Mouse (Mus musculus) left cerebral cortex, postnatal 36 days (tissue): Measurements from ENCODE around the gene Cbfa2t3. TPM values are rescaled to one million over a fixed set of nuclear protein-coding genes. Genes with fewer than 3 reads are reported as not detected.

Source experiments
- DNase-seq, 2 experiments: peaks; one replicate each; pipeline ENCODE4 v3.0.0; 2021 to 2022; ENCODE audit warnings: low spot score in 2 of 2, mixed read lengths in 1 of 2
- intact Hi-C: fragments of 180-260 bp; cut with DNase I; formaldehyde crosslinking; loops from one replicate; pipeline ENCODE4 v1.15.1; 2025
- total RNA-seq, 2 experiments: library from RNA; stranded (reverse); gene quantifications; 2 replicates each; pipeline ENCODE4 v1.2.3; 2021

Gene Cbfa2t3
- total RNA-seq, 2 experiments from 2014 or later: 26.2 to 37.5 TPM

DNA sequence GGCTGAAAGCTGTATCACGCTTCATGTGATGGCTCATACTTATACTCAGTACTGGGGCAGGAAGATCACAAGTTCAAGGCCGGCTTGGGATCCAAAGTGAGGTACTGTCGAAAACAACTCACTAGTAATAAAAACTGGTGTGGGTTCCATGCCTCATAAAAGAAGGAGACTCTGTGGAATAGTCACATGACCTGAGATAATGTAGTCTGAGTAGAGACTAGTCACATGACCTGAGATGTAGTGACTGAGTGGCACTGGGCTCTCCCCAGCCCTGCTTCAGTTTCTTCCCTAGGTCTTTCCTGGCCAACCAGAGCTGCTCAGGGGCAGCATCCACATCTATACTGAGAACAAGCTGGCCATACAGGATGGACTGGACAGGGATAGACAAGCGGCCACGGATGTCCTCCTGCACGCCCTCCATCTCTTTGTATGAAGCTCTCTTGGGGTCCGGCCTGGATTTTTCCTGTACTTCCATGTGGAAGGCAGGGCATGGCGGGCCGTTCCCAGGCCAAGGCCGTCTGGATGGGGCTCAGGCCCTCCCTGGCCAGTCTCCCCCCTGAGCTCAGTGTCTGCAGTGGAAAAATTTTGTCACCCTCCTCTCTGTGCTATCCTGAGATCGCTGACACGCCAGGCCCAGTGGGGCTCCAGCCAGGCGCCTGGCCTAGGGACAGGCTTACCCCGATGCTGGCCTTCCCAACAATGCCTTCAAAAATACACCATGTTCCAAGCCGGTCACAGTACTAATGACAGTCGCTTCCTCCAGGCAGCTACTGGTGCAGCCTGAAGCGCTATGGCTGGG lies 74.9 kb downstream of the Cbfa2t3 start:
- intact Hi-C loops: no loop called here

DNA sequence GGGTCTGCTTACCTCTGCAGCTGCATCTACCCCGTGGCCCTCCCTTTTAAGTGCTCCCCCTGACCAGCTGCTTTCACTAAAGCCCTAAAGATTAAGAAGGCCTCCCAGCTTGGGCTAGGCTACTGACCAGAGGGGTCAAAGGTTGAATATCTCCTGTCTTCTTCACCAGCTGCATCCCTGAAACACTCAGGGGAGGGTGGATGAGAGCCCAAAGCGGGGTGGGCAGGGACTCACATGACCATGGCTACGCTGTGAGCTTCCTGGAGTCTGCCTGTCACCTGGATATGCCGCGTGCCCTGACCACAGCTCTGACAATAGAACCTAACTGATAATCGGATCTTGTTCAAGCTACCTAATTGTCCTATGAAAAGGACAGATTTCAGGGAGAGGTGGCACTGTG lies 76.2 kb downstream of the Cbfa2t3 start, which contains the start of gene Pabpn1l:
TSS of gene Pabpn1l (minus strand) at position 13 of the 400 bp plus-strand sequence.
- no peak for DNase-seq
- intact Hi-C loops: no loop called here

More for the DNA sequence above, 74.9 kb downstream of the Cbfa2t3 start:
- DNase-seq: no peak

DNA sequence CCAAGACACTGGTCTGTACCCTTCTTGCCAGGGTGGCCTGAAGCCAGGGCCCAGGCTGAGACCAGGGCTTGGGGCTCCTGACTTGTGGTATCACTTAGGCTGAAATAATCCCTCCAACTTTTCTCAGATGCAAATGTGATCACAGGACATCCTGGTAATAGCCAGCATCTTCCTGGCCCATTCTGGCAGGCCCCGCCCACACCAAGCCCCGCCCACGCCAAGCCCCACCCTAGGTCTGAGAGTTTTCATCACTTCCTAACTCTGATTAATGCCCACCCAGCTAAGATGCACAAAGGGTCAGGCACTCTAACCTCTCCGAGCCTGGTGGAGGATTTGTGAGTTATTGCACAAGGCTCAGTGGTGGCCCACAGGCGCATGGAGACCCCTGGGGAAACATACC lies 78.5 kb downstream of the Cbfa2t3 start:
- no peak for DNase-seq
- intact Hi-C loops: no loop called here

DNA sequence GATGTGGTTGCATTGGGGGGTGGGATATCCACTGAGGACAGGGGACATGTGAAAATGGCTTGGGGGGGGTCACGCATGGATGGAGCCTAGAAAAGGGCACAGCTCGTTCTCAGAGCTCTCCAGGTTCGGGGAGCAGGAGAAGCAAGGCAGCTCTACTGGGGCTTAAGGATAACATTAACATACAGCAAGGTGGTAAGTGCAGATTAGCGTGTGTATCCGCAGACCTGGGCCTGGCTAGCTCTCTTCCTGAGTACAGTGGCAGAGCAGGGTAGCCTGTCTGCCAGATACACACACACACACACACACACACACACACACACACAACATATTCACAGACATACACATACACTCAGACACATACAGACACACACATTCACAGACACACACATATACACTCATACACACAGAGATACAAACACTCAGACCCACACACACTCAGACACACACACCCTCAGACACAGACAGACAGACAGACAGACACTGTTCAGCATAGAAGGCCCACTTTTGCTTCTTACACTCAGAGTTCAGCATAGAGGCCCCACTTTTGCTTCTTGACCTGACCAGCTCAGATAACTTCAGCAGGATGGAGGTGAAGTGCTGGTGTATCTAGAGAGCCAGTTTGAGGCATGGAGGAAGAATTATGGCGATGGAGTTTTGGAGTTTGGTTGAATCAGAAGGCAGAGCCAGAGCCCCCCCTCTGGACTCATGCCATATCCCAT lies 80.1 kb downstream of the Cbfa2t3 start:
- DNase-seq: no peak
- intact Hi-C loops: loop anchor here (1.0 kb wide), 1 partner anchor 211 kb away; no protein-coding TSS in a partner anchor

DNA sequence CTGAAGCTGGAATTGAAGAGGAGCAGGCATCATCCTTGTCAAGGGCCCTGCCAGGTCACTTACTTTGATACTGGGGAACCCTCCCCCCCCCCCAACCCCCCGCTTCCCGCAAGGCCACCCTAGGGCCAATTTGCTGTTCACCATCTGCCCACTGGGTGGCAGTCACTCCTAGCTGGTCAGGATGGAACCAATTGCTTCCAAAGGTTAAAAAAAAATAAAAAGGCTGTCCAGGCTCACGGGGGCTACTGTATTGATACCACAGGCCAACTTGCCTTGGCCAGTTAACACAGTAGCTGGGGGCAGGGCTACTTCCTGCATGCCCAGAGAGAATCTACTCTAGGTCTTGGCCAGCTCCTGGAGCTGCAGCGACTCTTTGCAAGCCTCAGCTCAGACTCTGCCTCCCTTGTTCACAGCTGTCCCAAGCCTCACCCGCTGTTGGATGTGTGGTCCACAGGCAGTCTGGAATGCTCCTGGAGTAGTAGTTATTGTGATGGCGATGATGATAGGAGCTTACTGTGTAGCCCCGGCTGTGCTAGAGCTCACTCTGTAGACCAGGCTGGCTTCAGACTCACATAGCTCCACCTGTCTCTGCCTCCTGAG lies 80.9 kb downstream of the Cbfa2t3 start:
- intact Hi-C loops: loop anchor here (1.0 kb wide), 1 partner anchor 212 kb away; no protein-coding TSS in a partner anchor
- DNase-seq: peak; percentile 41 to 64

DNA sequence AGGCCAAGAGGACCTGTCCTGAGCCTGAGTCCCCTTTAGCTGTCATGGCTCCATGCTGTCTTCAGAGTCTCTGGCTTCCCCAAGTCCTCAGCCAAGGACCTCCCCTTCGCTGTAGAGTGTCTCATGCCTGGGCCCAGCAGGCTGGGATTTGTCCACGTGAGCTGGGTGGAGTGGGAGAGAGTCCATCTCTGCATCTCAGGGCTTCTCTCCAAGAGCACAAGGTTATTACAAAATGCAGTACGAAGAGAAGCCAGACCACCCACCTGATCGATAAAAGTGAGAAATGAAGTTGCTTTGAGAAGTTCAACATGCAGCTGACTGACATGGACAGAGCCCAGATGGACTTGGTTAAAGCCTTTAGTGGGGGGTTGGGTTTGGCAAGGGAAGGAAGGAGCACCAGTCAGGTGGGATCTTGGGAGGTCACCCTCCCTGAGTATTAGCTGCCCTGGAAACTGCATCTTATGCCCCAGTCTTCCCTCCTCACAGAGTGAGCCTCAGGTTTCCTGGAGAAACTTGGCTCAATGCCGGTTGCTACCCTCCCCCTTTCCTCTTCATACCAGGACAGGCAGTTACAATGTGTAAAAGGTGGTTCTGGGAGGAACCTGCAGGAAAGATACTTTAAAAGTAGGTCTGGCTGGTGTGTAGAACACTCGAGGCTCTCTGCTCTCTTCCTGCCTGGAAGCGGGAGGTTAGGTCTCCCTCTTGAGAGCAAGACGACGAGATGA lies 82.6 kb downstream of the Cbfa2t3 start:
- no peak for DNase-seq
- intact Hi-C loops: no loop called here

- DNase-seq: peak; percentile 91 to 92
- intact Hi-C loops: no loop called here
These were observed 87.4 kb downstream of the Cbfa2t3 start, which contains the start of the genes Galns and Trappc2l for GRCm38 (mm10) chr8:122611295-122612133. Galns (minus strand) TSS chr8:122611463. Trappc2l (plus strand) TSS chr8:122611640.

DNA sequence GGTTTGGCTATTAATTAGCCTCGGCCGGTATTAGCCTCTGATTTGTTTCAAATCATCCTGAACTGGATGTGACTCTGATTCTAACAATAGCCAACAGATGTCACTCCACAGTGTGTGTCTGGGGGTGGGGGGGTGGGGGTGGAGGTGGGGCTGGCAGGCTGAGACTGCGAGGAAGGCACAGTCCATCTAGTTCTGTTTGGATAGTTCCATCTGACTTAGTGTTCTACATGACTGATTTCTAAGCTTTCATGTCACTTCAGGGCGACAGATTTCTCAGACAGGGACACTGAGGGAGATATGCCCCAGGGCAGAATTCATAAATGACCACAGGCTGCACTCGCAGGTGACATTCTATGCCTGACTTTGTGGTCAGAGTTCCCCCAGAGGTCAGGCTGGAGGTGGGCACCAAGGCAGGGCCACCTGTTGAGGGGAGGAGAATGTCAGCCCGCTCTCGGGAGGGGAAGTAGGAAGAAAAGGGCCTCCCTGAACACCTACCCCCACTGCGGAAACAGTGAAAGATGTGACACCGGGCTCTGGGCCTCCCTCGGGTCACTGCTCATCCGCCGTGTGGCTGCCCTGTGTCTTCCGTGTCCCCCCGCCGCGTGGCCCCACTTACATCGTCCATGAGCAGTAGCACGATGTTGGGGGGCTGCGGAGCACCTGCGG lies 88.2 kb downstream of the Cbfa2t3 start:
- intact Hi-C loops: no loop called here
- no peak for DNase-seq

DNA sequence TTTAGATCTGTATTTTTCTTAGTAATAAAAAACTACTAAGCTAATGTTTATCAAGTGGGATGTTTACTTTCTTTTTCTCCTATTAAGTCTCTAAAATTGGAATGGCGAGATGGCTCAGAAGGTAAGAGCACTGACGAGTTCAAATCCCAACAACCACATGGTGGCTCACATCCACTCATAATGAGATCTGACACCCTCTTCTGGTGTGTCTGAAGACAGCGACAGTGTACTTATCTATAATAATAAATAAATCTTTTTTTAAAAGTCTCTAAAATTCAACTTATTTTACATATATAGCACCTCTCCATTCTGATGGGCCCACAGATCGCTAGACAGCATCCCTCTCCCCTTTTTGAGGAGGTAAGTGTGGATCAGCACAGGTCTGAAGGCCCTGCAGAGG lies 88.7 kb downstream of the Cbfa2t3 start:
- intact Hi-C loops: no loop called here
- no peak for DNase-seq

- intact Hi-C loops: loop anchor here (5.0 kb wide), 1 partner anchor 105 kb away; no protein-coding TSS in a partner anchor
- no peak for DNase-seq
These were observed 92.1 kb downstream of the Cbfa2t3 start for GRCm38 (mm10) chr8:122606810-122607209.

DNA sequence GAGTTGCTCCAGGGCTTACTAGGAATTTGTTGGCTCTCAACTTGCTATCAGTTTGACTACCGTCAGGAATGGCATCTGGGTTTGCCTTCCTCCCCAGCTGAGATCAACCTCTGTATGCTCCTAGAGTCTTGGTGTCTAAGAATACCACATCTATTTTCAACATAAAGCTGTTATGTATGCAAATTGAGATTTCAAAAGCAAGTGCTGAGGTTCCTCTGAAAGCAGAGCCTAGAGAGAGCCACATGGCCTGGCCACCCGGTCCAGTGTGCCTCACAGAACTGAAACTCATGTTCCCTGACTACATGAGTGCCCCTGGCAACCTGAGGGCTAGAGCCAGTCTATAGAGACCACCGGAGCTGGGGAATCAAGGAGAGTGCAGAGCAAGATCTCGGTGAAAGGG lies 93.5 kb downstream of the Cbfa2t3 start:
- no peak for DNase-seq
- intact Hi-C loops: loop anchor here (5.0 kb wide), 1 partner anchor 103 kb away; no protein-coding TSS in a partner anchor

GRCm38 (mm10) chr8:122604640-122605039 lies 94.3 kb downstream of the Cbfa2t3 start:
- intact Hi-C loops: loop anchor here (5.0 kb wide), 1 partner anchor 102 kb away; no protein-coding TSS in a partner anchor
- DNase-seq: no peak

GRCm38 (mm10) chr8:122600666-122601065 lies 98.2 kb downstream of the Cbfa2t3 start:
- intact Hi-C loops: no loop called here
- DNase-seq: no peak

DNA sequence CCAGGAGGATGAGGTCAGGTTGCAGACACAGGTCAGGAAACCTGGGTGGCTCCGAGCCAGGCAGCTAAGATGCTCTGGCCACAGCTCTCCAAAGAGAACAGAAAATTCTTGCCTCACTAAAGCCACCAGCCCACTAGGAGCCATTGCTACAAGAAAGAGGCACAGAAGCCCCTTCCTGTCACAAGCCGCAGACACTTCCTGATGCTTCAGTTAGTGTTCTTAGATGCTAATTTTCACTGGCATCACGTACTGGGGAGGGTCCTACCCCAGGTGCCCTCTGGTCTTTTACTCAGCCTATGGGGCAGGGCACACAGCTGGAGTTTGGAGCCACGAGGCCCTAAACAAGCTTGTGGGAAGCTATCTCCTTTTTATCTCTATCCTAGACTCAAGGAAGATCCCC lies 102.9 kb downstream of the Cbfa2t3 start:
- no peak for DNase-seq
- intact Hi-C loops: no loop called here

GRCm38 (mm10) chr8:122593783-122594507 lies 105.0 kb downstream of the Cbfa2t3 start:
- intact Hi-C loops: no loop called here
- DNase-seq: no peak

- DNase-seq: no peak
- intact Hi-C loops: no loop called here
These were observed 105.7 kb downstream of the Cbfa2t3 start for GRCm38 (mm10) chr8:122593240-122593639.

DNA sequence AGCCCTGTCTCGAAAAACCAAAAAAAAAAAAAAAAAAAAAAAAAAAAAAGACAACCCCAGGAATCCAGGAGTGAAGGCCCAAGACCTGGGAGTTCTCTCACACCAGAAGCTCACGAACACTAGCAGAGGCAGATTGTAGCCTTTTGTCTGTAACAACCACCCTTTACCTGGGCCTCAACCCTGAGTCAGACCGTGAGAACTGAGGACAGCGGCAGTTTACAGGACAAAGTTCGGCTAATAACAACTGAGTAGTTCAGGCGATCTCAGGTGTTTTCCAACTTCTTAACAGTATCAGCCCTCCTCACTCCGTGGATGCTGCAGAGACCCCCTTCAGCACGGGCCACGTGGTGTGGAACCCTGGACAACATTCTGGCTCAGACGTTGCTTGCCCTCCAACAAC lies 112.2 kb downstream of the Cbfa2t3 start:
- no peak for DNase-seq
- intact Hi-C loops: no loop called here
